Mouse (Mus musculus) adrenal gland, postnatal 14 days (tissue): Measurements from ENCODE around the gene Scube2. TPM values are rescaled to one million over a fixed set of nuclear protein-coding genes. Genes with fewer than 3 reads are reported as not detected.

Experiments
- DNase-seq: peaks from one replicate; pipeline ENCODE4 v3.0.0; 2021; ENCODE audit warnings: mixed read lengths
- total RNA-seq: library from RNA; stranded (reverse); gene quantifications from 2 replicates; pipeline ENCODE4 v1.2.3, GENCODE M21; 2021

Gene Scube2
- total RNA-seq, 1 experiment from 2014 or later = 0.78 TPM

- DNase-seq = no peak
Observed at GRCm38 (mm10) chr7:109795564-109795963, 69.9 kb downstream of the Scube2 start.

DNA sequence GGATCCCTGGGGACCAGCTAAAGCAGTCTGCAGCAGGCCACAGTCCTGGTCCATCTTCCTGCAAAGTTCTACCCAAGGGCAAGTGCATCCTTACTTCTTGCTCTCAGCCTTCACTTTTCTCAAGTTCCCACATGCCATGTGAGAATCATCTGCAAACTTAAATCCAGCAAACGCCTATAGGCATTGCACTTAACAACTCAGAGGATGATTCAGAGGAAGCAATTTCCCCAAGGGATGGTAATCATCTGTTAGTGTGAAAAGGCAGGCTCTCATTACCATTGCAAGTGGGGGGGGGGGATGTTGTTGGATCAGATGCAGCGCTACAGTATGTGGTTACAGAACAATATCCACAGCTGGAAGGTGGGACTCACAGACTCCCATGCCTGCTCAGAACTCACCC is 70.9 kb downstream of the Scube2 start:
- DNase-seq = no peak

DNA sequence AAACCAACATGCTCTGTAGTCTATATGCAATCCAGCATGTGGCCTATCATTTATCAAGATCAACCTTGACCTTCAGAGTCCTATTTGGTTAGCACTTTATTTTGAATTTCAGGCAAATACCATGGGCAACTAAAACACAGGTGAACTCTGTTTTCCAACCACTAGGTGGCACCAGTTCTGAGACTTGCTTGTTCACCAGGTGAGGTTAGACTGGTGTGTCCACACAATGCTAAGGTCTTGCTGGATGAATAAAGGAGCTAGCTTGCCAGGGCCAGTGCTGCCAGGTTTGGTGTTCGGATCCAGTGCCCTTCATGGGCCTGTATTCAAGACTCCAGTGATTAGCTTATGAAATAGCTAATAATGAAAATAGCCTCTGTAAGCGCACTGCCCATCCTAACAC is 72.7 kb downstream of the Scube2 start:
- peak; percentile 72 for DNase-seq

- DNase-seq = no peak
Observed at GRCm38 (mm10) chr7:109790818-109791217, 74.7 kb downstream of the Scube2 start.

DNA sequence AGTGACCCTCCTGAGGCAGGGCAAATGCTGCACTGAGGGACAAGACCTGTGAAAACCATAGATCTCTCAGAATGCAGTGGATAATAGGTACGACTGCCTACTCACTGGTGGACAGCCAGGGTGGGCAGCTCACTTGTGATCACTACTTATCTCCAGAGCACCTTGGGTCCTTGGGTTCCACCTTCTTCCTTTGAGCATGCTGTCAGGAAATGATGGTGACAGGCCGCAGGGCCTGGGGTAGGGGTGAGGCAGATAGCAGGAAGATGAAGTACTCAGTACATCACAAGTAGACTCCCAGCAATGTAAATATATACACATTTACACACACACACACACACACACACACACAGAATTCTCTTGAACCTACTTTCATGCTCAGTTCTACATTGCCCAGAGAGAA is 77.6 kb downstream of the Scube2 start:
- no peak for DNase-seq

- DNase-seq = no peak
Observed at GRCm38 (mm10) chr7:109783281-109783680, 82.2 kb downstream of the Scube2 start.

DNA sequence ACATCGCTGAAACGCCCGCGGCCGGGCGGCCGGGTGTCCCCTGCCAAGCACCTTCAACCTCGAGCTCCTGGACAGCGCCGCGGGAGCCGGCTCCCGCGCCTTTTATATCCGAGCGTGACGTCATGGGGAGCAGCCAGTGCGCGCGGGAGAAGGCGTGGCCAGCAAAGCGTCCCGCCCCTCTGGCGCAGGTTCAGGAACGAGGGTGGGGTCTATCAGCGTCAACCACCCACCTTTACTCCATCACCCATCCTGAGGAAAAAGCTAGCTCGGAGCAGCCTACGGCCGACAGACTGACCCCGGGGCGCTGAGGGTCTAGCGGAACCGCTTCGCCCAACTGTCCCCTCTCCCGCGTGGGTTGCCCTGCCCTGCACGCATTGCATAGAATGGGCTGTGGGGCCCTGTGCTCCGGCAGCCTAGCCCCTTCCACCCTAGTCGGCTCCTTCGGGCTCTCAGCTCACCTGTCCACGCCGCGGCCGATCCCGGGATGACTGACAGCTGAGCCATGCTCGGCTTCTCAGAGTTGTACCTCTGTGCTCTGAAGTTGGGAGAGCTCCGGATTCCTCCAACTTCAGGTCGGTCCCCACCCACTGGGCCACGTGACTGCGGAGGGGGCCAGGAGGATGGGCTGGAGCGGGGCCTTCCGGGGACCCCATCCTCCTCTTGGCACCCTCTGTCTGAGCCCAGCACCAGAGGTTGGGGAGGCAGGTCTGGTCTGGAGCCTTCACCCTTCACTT is 83.8 kb downstream of the Scube2 start, which contains the start of gene Nrip3:
Gene Nrip3 (minus strand): TSS at position 556 of the 734 bp plus-strand sequence.
- DNase-seq = peak; percentile 80

DNA sequence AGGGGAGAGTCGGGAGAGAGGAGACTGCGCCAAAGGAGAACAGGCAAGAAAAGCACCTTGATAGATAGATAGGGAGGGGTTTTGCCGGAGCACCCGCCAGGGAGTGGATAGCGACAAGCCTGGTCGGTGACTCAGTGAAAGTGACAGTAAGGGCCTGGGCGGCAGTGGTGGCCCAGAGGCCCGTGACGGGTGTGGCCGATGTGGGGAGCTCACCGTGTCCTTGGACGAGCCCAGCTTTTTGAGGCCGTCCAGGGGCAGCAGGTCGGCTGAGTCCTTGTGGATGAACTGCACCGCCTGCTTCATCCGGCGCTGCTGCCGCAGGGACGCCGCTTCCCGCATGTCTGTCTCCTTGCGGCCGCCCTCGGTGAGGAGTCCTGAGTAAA is 84.4 kb downstream of the Scube2 start:
- DNase-seq = no peak

- no peak for DNase-seq
Observed at GRCm38 (mm10) chr7:109772251-109772650, 93.2 kb downstream of the Scube2 start.

- no peak for DNase-seq
Observed at GRCm38 (mm10) chr7:109768699-109769383, 96.6 kb downstream of the Scube2 start.

DNA sequence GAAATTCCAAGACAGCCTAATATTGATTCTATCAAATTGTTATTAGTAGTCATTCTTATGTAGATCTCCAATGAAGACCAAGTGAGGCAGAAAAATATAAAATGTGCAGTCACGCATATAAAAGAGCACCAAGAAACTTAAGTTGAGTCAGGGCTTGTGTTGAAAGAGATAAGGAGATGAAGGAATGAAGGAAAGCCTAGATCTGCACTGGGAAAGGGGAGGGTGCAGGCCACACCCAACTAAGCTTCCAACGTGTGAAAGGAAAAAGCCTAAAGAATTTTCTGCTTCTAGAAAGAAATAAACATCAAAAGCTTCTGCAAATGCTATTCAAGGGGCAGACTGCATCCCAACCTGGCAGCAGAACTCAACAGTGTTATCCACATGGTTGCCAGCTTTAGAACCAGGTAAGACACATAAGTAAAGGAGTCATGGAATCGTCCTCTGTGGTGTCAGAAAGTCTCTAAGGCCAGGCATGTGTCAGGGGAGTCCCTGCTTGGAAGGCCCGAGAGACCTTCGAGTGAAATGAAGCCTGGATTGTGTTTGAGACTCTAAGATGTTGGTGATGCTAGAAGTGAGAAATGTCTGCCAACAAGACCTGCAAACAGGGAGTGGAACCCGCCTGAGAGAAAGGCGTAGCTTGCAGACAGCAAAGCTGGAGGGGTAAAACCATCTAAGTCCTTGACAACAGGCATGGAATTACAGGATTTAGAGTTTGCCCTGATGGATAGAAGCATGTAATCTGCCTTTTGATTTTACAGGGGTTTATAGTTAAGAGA is 97.7 kb downstream of the Scube2 start:
- DNase-seq = no peak

GRCm38 (mm10) chr7:109764009-109764408 is 101.5 kb downstream of the Scube2 start:
- DNase-seq = no peak

GRCm38 (mm10) chr7:109756291-109756690 is 109.2 kb downstream of the Scube2 start:
- no peak for DNase-seq

DNA sequence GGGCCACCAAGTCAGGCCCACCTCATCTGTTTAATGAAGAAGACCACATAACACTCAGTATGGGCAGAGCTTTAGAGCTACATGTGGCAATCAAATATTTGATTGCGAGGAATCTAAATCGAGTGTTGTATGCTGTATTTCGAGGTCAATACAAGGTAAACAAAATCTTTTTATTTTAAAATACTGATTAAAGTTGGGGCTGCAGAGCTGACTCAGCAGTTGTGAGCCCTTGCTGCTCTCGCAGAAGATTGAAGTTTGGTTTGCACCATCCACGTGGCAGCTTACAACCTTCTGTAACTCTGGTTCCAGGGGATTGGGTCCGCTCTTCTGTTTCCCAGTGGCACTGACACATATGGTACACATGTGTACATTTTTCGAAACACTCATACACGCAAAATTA is 111.4 kb downstream of the Scube2 start:
- no peak for DNase-seq

GRCm38 (mm10) chr7:109752008-109752925 is 113.2 kb downstream of the Scube2 start, which contains the start of gene Tmem9b:
Gene Tmem9b, minus strand, starts transcription at chr7:109752875.
- DNase-seq = peak; percentile 91

DNA sequence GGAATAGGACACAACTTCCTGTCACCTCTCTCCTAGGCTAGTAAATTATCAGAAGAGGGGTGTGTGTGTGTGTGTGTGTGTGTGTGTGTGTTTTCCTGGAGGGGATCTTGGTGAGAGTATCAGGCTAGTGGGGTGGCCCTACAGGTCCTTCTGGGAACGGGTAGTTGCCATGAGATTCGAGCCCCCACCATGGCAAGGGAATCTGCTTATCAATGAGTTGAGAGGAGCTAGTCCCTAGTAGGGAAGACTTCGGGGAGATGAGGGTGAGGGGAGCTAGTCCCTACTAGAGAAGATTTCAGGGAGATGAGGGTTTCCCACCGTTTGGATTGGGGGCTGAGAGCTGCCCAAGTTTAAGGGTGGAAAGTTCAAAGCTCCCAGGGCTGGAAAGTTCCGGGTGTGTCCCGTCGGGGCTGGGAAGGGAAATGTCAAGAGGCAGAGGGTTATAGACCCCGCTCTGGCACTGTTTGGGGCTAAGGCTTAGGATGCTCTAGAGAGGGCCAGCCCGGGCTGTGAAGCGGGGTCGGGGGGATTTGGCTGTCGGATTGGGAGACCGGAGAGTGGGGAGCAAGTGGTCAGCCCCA is 114.0 kb downstream of the Scube2 start:
- no peak for DNase-seq

Other genes starting within 250 kb of the Scube2 start
- 44.0 and 49.4 TPM in 2 replicates for gene St5, start 162.1 kb downstream of the Scube2 start, total RNA-seq
- 32.2 and 33.6 TPM in 2 replicates for gene Akip1, start 162.0 kb downstream of the Scube2 start, total RNA-seq
- not detected in 2 replicates for gene BC051019, start 141.8 kb downstream of the Scube2 start, total RNA-seq
- not detected in 2 replicates for gene Ascl3, start 134.0 kb downstream of the Scube2 start, total RNA-seq
- 36.6 and 42.0 TPM in 2 replicates for gene Tmem9b, start 112.8 kb downstream of the Scube2 start, total RNA-seq
- 0.67 and 1.2 TPM in 2 replicates for gene Nrip3, start 83.7 kb downstream of the Scube2 start, total RNA-seq
- 128 and 133 TPM in 2 replicates for gene Dennd5a, start 94.8 kb upstream of the Scube2 start, total RNA-seq
- 37.5 and 46.1 TPM in 2 replicates for gene Tmem41b, start 121.2 kb upstream of the Scube2 start, total RNA-seq
- gene Ipo7, start 152.6 kb upstream of the Scube2 start, total RNA-seq = 95.0 and 96.7 TPM in 2 replicates
- gene Zfp143, start 195.5 kb upstream of the Scube2 start, total RNA-seq = 10.9 and 15.4 TPM in 2 replicates